Comparison of ENCODE assay signal across 22 mouse cellular contexts in genomic region chr11:60188275-60188853, GRCm38 (mm10). TPM values are rescaled to one million over a fixed set of nuclear protein-coding genes. Genes with fewer than 3 reads are reported as not detected.
DNase-seq lines count a peak whose midpoint lies in the region; ATAC-seq and TF ChIP-seq lines count a peak whose summit lies in the region.
"Had no signal": no experiment of that assay in that cellular context is flagged by ENCODE, and none has a peak within 500 bp of the region (broad histone marks: within the 10 kb centered on the region; RNA-seq: fewer than 3 reads in every experiment).

No protein-coding gene starts in this region.

- H3K4me3 ChIP-seq in hindbrain, embryonic 10.5 days: no peak overlapping the region
- no peak overlapping the region for H3K4me3 ChIP-seq in hindbrain, embryonic 16.5 days (ENCODE audit: low read length)
- no peak overlapping the region for H3K4me3 ChIP-seq in thymus, adult 2 months (ENCODE audit: control insufficient read depth, insufficient read depth, low read length)
- H3K4me3 ChIP-seq: embryonic facial prominence, embryonic 15.5 days; heart, adult 2 months; limb, embryonic 10.5 days; liver, embryonic 15.5 days; stomach, embryonic 15.5 days had no signal

- WGBS in hindbrain, embryonic 10.5 days: 93% methylated on average over 25 of the region's 25 CpGs
- 88% methylated on average over 25 of the region's 25 CpGs for WGBS in hindbrain, embryonic 16.5 days
- WGBS in thymus, adult 2 months: 58% methylated on average over 25 of the region's 25 CpGs

- H3K4me2 ChIP-seq in hindbrain, embryonic 16.5 days (ENCODE audit: low read length): no peak overlapping the region
- H3K4me2 ChIP-seq: embryonic facial prominence, embryonic 15.5 days; liver, embryonic 15.5 days; stomach, embryonic 15.5 days had no signal

- TF ChIP-seq CTCF in thymus, adult 2 months (IDR thresholded peaks at IDR 0.05; ENCODE audit: borderline replicate concordance, control insufficient read depth, extremely low read depth, insufficient read depth, low read length, poor library complexity): 0 out of 2 replicates have a peak, but pooled peaks have one; percentile 18

- H3K9me3 ChIP-seq in hindbrain, embryonic 10.5 days: no peaks in the 10 kb centered on the region
- H3K9me3 ChIP-seq in hindbrain, embryonic 16.5 days (ENCODE audit: control insufficient read depth, low read length): no peaks in the 10 kb centered on the region
- H3K9me3 ChIP-seq: embryonic facial prominence, embryonic 15.5 days; limb, embryonic 10.5 days; liver, embryonic 15.5 days; stomach, embryonic 15.5 days had no signal

- H3K36me3 ChIP-seq in hindbrain, embryonic 10.5 days: peaks cover 90% of the 10 kb centered on the region
- peaks cover 38% of the 10 kb centered on the region for H3K36me3 ChIP-seq in hindbrain, embryonic 16.5 days (ENCODE audit: control insufficient read depth, insufficient read depth, low read length)
- H3K36me3 ChIP-seq in thymus, adult 2 months (ENCODE audit: control insufficient read depth, insufficient read depth, low read length): peaks cover 32% of the 10 kb centered on the region; the same call in 1 of the 2 replicates

- no peak overlapping the region for H3K9ac ChIP-seq in hindbrain, embryonic 16.5 days (ENCODE audit: low read depth, low read length)
- H3K9ac ChIP-seq: embryonic facial prominence, embryonic 15.5 days; liver, embryonic 15.5 days; stomach, embryonic 15.5 days had no signal

- peaks cover 76% of the 10 kb centered on the region for H3K4me1 ChIP-seq in hindbrain, embryonic 10.5 days (replicated peaks)
- H3K4me1 ChIP-seq in hindbrain, embryonic 16.5 days (ENCODE audit: control insufficient read depth, insufficient read depth, low read depth, low read length): peaks cover 31% of the 10 kb centered on the region
- H3K4me1 ChIP-seq in thymus, adult 2 months (replicated peaks; ENCODE audit: control insufficient read depth, insufficient read depth, low read length): peaks cover 68% of the 10 kb centered on the region

- DNase-seq in cerebellum, adult 18-20 months: peak; percentile 38 to 40
- DNase-seq in cerebellum, adult 9-10 months: no peak
- no peak for DNase-seq in hindbrain, embryonic 10.5 days (ENCODE audit: low spot score)
- DNase-seq in thymus, adult 2 months: no peak
- no peak for DNase-seq in thymus, postnatal 36 days
- peak; percentile 45 for DNase-seq in thymus, postnatal 4 days
- no peak for DNase-seq in adrenal gland, postnatal 36 days
- DNase-seq: adrenal gland, postnatal 14 days; gastrocnemius, postnatal 36 days; heart, adult 2 months; heart, postnatal 36 days; kidney, adult 2 months; liver; right cerebral cortex, postnatal 4 days had no signal

- H3K27me3 ChIP-seq in hindbrain, embryonic 10.5 days (ENCODE audit: insufficient read depth, poor library complexity, severe bottlenecking): no peaks in the 10 kb centered on the region
- no peaks in the 10 kb centered on the region for H3K27me3 ChIP-seq in hindbrain, embryonic 16.5 days (replicated peaks; ENCODE audit: control insufficient read depth, insufficient read depth, low read length)
- H3K27me3 ChIP-seq in thymus, adult 2 months (ENCODE audit: control insufficient read depth, insufficient read depth, low read length): no peaks in the 10 kb centered on the region
- H3K27me3 ChIP-seq: CH12.LX; embryonic facial prominence, embryonic 15.5 days; liver, embryonic 15.5 days; stomach, embryonic 15.5 days had no signal

- peak overlapping the region; percentile 18 for H3K27ac ChIP-seq in hindbrain, embryonic 10.5 days
- no peak overlapping the region for H3K27ac ChIP-seq in hindbrain, embryonic 16.5 days (ENCODE audit: low read depth, low read length)
- no peak overlapping the region for H3K27ac ChIP-seq in thymus, adult 2 months (ENCODE audit: control insufficient read depth, insufficient read depth, low read length)
- H3K27ac ChIP-seq: embryonic facial prominence, embryonic 15.5 days; heart, adult 2 months; liver, embryonic 15.5 days; macrophage had no signal

- TF ChIP-seq POLR2A in thymus, adult 2 months (IDR thresholded peaks at IDR 0.05; ENCODE audit: control insufficient read depth, extremely low read depth, insufficient read depth, low read length, poor library complexity): no peak

- no peak for ATAC-seq in hindbrain, embryonic 16.5 days
- ATAC-seq: midbrain, embryonic 16.5 days had no signal

RNA-seq across cellular contexts. Expression of gene Srebf1, which starts 34.0 kb away (rescaled TPM):
- 45.0 and 55.8 TPM in 2 replicates for polyA plus RNA-seq in hindbrain, embryonic 10.5 days (2016; fragmentation: Nextera tagmentation; extraction: Ambion mirVana)
- polyA plus RNA-seq in hindbrain, embryonic 16.5 days (2015; fragmentation: Nextera tagmentation; extraction: Ambion mirVana): 42.5 and 44.8 TPM in 2 replicates
- 466 and 519 TPM in 2 replicates for polyA plus RNA-seq in thymus, adult 2 months (2012; rRNA removed)
- total RNA-seq in adrenal gland, postnatal 36 days (2021): 100 to 1,000 TPM; 160 to 181 TPM

Comparison
In these comparisons a context has a peak if more than half of its experiments do, and no peak if none do; other contexts are left out.
1. DNase-seq: peak in cerebellum, adult 18-20 months (2 of 2) and thymus, postnatal 4 days (single experiment); none in cerebellum, adult 9-10 months (single experiment), hindbrain, embryonic 10.5 days (single experiment), thymus, adult 2 months (single experiment), thymus, postnatal 36 days (0 of 2) and adrenal gland, postnatal 36 days (0 of 2).